Mouse (Mus musculus) cerebellum, adult 9-11 months (tissue): ENCODE data around the gene Ercc8.

Experiments used
- DNase-seq: peaks from one replicate; pipeline ENCODE4 v3.0.0; 2022

Ercc8 gene

GRCm38 (mm10) chr13:108157732-108158464 is 633 bp upstream of the Ercc8 start:
- DNase-seq = no peak

GRCm38 (mm10) chr13:108159241-108159575 is 677 bp downstream of the Ercc8 start:
- DNase-seq = no peak

- DNase-seq = no peak
Measured at GRCm38 (mm10) chr13:108159963-108160362, 1.4 kb downstream of the Ercc8 start.

- peak; percentile 94 for DNase-seq
Measured at GRCm38 (mm10) chr13:108163912-108164311, 5.4 kb downstream of the Ercc8 start.

DNA sequence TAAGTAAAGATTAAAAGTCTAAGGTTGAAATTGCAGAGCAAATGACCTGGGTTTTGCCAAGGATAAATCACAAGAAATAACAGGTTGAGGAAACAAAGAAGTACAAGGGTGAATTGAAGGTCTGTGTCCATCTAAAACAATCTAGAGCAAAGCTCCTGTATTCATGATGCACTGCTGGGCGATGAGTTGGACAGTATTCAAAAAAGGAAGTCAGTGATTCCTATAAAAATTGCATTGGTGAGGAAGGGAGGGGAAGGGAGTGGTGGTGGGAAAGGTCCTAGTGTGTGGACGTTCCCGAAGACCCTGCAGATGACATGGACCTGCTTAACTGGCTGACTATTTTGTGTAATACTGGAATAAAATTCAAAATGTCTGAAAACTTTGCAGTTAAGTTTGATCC is 6.1 kb downstream of the Ercc8 start:
- peak; percentile 46 for DNase-seq

DNA sequence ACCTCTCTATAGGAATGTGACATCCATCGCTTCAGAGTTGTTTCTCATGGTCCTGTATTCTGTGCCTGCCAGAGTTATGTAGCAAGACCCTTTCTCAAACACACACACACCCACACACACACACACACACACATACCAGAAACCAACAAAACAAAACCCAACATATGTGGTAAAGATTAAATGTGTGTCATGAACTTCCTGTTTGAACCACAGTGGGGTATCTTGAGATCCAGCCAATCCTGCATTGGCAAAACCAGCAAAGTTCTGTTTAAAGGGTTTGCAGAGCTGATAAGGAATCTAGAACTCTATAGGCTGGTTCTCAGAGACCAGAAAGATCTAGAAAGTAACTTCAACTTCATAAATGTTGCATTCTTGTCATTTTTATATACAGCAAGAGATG is 11.5 kb downstream of the Ercc8 start:
- DNase-seq = no peak

GRCm38 (mm10) chr13:108170511-108170910 is 12.0 kb downstream of the Ercc8 start:
- peak; percentile 87 for DNase-seq

DNA sequence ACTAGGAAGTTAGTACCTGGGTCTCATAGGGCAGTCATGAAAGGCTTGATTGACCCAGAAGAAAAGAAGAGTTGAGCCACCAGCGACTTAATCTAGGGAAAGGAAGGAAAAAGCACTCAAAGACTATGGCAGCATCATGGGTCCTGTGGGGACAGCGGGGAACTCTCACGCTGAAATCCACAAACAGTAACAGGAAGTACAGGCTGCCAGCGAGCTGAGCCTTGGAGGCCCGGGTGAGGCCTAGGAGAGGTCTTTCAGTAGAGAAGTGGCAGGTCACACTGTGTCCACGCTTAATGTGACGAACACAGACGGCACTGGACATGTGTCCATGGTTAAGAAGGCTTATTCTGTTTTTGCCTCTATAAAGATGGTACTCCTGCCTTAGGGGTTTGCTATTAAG is 21.1 kb downstream of the Ercc8 start:
- DNase-seq = no peak

DNA sequence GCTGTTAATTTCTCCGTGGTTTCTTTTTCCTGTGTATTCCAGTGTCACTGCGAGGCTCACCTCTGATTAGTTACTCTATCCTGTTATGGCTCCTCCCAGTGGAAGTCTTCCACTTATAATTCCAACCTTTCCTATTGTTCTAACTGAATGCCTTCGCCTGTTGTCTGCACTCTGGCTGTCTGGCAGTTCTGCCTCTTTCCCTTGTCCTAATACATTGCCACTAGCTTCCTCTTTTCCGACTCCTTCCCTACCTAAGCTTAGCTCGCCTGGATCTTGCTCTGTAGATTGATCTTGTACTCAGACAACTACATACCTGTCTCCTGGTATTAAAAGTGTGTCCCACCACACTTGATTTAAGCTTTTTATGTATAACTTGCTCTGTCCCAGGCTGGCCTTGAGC is 22.3 kb downstream of the Ercc8 start:
- no peak for DNase-seq

GRCm38 (mm10) chr13:108184743-108185255 is 26.3 kb downstream of the Ercc8 start:
- no peak for DNase-seq

DNA sequence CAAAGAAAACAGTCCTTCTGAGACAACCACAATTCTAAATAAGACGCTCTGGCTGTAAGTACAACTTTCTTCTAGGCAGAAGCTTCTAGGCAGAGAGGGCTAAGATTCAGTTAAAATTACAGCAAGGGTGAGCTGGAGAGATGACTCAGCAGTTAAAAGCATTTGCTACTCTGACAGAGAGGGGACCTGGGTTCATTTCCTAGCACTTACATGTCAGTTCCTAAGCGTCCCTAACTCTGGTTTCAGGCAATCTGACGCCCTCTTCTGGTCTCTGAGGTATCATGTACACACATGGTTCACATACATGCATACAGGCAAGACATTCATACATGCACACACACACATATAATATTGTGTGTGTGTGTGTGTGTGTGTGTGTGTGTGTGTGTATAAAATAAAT is 27.0 kb downstream of the Ercc8 start:
- no peak for DNase-seq

- no peak for DNase-seq
Measured at GRCm38 (mm10) chr13:108187994-108188393, 29.5 kb downstream of the Ercc8 start.

DNA sequence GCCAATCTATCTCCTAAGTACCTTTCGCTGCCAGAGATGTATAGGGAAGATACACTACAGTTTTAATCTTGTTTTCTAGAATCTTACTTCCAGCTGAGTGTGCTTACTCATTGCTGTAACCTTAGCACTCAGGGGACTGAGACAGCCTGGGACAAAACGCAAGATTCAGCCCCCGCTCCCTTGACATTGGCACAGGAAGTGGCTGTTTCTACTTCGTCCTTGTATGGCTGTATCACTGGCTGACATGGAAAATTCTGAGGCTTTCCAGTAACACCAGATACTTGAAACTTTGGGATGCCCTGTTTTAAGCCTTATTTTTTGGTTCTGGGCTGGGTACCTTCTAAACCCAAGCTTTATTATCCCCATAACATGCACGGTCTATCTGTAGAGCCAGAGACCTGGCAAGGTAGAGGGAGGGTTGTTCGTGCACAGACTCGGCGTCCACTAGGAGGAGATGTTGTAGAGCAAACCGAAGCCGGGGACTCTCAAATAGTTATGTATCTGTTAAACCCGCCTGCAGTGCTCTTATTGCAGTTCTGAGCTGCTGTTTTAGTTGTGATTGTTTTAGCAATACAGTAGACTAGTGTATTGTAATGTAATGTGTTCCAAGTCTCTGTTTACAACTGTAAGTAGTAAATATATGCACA is 32.7 kb downstream of the Ercc8 start:
- no peak for DNase-seq

DNA sequence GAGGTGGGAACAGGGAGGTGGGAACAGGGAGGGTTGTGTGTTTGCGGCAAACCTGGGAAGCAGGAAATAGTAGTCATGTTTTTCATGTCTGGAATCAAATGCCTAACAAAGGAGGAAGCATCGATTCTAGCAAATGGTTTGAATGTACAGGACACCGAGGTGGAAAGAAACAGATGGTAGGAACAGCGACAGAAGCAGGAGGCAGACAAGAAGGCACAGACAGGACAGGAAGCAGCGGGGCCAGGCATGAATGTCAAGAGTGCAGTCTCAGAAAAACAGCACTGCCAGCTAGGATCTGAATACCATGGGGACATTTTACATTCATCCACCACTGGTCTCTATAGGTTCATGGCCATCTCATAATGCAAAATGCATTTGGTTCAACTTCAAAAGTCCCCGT is 36.9 kb downstream of the Ercc8 start:
- DNase-seq = no peak

- no peak for DNase-seq
Measured at GRCm38 (mm10) chr13:108204857-108205256, 46.3 kb downstream of the Ercc8 start.

DNA sequence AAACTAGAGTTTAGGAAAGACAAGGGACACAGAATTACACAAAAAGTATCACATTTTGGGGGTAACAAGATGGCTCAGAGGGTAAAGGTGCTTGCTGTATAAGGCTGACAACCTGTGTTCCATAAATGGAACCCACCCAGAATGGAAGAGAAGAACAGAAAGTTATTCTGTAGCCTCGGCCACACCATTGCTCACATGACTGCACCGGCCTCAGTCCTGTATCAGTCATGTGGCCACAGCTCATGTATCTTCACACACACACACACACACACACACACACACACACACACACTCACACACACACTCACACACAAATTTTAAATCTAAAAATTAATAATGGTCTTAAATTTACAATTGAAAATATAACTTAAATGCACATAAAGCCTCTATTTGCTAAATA is 48.9 kb downstream of the Ercc8 start:
- no peak for DNase-seq

DNA sequence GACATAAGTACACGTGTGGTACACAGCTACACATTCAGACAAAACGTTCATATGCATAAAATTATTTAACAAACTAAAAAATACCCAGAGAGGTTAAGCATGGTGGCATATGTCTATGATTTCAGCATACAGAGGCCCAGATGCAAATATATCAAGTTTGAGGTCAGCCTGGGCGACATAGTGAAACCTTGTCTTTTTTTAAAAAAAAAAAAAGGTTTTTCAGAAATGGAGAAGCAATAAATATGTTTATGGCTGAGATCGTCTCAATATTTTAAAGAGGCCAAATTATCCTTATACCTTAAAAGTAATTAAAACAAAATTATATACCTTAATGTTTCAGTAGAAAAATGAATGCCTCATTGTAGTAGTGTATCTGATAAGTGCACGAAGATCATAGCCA is 49.6 kb downstream of the Ercc8 start:
- DNase-seq = no peak

- no peak for DNase-seq
Measured at GRCm38 (mm10) chr13:108210960-108211359, 52.4 kb downstream of the Ercc8 start.

GRCm38 (mm10) chr13:108212397-108213018 is 54.0 kb downstream of the Ercc8 start:
- DNase-seq = no peak

DNA sequence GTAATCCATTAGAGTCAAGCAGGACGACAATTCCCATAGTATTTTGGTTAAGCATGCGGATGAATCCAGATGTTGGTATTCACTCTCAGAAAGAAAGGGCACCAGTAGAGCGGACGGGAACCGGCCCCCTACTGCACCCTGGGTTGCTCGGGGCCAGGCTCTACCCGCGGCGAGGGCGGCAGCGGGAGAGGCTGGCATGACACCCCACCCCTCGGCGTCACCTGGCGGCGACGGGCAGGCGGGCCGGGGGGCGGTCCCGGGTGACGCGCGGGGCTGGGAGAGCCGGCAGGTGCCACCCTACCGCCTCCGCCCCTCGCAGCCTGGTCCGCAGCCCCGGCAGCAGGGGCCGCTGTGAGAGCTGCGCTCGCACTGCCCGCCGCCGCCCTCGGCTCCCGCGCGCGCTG is 55.6 kb downstream of the Ercc8 start, which contains the start of gene Elovl7:
Elovl7 (plus strand) TSS at position 324 of the 404 bp plus-strand sequence.
- DNase-seq = peak; percentile 88

DNA sequence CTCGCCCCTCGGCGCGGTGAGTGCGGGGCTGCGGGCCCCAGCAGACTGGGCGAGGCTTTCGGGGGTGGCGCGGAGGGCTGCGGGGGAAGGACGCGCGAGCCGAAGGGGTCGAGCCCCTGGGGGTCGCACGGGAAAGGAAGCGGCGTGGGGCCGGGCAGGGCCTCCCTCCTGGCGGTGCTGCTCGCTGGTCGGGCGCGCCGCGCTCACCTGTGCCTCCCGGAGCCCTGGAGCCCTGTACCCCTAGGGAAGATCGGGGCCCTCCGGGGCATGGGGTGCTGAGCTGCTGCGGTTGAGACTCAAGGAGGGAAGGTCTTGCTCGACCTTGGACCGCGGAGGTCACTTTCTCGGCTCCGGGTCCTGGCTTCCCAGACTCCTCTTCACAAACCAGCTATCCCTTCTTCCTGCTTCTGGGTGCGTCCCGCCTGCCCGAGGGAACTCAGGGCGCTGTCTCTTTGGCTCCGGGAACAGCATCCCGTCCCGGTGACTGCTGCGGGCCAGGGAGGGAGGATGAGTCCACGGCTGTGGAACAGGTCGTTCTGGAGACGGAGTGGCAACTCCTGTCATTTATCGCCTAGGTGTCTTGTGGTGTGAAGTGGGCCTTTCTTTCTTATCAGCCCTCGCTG is 56.1 kb downstream of the Ercc8 start:
- DNase-seq = peak; percentile 49

GRCm38 (mm10) chr13:108215231-108215780 is 56.8 kb downstream of the Ercc8 start:
- peak; percentile 22 for DNase-seq

DNA sequence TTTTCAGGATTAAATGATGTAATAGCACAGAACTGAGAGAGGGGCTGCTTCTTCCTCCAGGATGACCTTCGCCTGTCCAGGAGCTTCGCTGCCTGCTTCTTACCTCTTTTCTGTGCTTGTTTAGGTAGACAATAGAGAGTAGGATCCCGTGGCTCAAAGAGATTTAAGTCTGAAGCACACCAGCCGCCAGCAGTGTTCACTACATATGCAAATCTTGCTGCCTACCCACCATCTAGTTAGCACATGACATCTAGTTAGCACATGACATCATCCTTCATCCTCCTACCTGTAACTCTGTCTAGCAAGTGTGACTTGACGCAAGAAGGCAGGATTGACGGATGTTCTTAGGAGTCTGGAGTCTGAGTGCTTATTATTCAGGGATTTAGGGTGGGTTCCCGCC is 61.2 kb downstream of the Ercc8 start:
- no peak for DNase-seq
